Mouse (Mus musculus): ENCODE measurements around the gene Cyp2c66. TPM values are rescaled to one million over a fixed set of nuclear protein-coding genes. Genes with fewer than 3 reads are reported as not detected.
"Not testable (repeated sequence)": the region's sequence is repeated elsewhere in the genome, so short reads cannot be mapped to it uniquely, and the experiment has no call there.

Cyp2c66 gene
- polyA plus RNA-seq (2015; fragmentation: Nextera tagmentation; extraction: Ambion mirVana), result not detected in 2 replicates

- Histone ChIP-seq H3K9ac (replicated peaks) (no peak within 1 kb of the TSS), H3K27me3 (replicated peaks) (no peaks in the 10 kb centered on the region), H3K4me1 (no peaks in the 10 kb centered on the region), H3K4me3 (replicated peaks) (no peak within 1 kb of the TSS), H3K36me3 (no peaks in the 10 kb centered on the region), H3K27ac (replicated peaks) (no peak within 1 kb of the TSS), H3K9me3 (replicated peaks) (0 out of 2 replicates have a peak, but pooled peaks cover 4% of the 10 kb centered on the region), H3K4me2 (no peak within 1 kb of the TSS)
- ATAC-seq (ENCODE audit: low FRiP score), result no peak
- WGBS, result 79% methylated on average over 1 of the region's 1 CpGs
Observed at GRCm38 (mm10) chr19:39113644-39114043, at the start of gene Cyp2c66. Cyp2c66 (plus strand) TSS chr19:39113898.

GRCm38 (mm10) chr19:39098779-39099178 is 14.9 kb upstream of the Cyp2c66 start:
- H3K4me1 ChIP-seq; H3K36me3 ChIP-seq; H3K4me2 ChIP-seq; H3K27ac ChIP-seq (replicated peaks); H3K9me3 ChIP-seq (replicated peaks); H3K4me3 ChIP-seq (replicated peaks); ATAC-seq (ENCODE audit: low FRiP score); H3K27me3 ChIP-seq (replicated peaks); H3K9ac ChIP-seq (replicated peaks): not testable (repeated sequence)
- 79% methylated on average over 2 of the region's 2 CpGs for WGBS

- WGBS, result 84% methylated on average over 19 of the region's 19 CpGs
- ATAC-seq (ENCODE audit: low FRiP score), result not testable (repeated sequence)
Observed at GRCm38 (mm10) chr19:39156836-39157235, 43.1 kb downstream of the Cyp2c66 start.

More at GRCm38 (mm10) chr19:39156836-39157235, 43.1 kb downstream of the Cyp2c66 start:
- not testable (repeated sequence) for H3K4me3 ChIP-seq (replicated peaks); H3K36me3 ChIP-seq; H3K27me3 ChIP-seq (replicated peaks); H3K4me1 ChIP-seq; H3K9ac ChIP-seq (replicated peaks); H3K9me3 ChIP-seq (replicated peaks); H3K4me2 ChIP-seq; H3K27ac ChIP-seq (replicated peaks)

Other genes with a start within 250 kb of the Cyp2c66 start
- 7.7 and 18.7 TPM in 2 replicates for gene Hells, start 183.0 kb upstream of the Cyp2c66 start, polyA plus RNA-seq (2015; fragmentation: Nextera tagmentation; extraction: Ambion mirVana)
- gene Cyp2c55, start 106.9 kb upstream of the Cyp2c66 start, polyA plus RNA-seq (2015; fragmentation: Nextera tagmentation; extraction: Ambion mirVana), result 0.11 TPM in 1 of 2 replicates, not detected in the other
- 0.20 TPM in 1 of 2 replicates, not detected in the other for gene Cyp2c65, start 52.9 kb upstream of the Cyp2c66 start, polyA plus RNA-seq (2015; fragmentation: Nextera tagmentation; extraction: Ambion mirVana)
- not detected in 2 replicates for gene Cyp2c29, start 155.5 kb downstream of the Cyp2c66 start, polyA plus RNA-seq (2015; fragmentation: Nextera tagmentation; extraction: Ambion mirVana)